Mouse (Mus musculus) urinary bladder, postnatal 14 days (tissue): Measurements from ENCODE around the gene Vsig10.

Experiments
- DNase-seq: peaks from one replicate; pipeline ENCODE4 v3.0.0; 2021; ENCODE audit warnings: low spot score

Gene Vsig10

GRCm38 (mm10) chr5:117380199-117380598, 61.3 kb downstream of the Vsig10 start:
- no peak for DNase-seq

DNA sequence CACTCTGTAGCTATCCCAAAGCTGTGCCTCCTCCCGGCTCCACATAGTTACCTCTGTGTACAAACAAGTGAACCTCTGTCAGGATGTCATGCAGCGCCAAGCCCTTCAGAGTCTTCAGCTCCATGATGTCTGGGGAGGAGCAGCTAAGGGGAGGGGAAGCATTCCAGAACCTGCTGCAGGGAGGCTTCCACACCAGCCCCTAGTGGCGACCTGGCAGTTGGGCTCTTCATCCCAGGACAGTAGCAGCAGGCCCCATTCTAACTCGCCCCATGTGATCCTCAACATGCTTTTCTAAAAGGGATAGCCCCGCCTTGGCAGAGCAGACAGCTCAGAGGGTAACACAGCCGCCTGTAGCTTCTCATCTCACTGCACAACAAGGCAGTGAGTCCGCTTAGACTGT, 62.9 kb downstream of the Vsig10 start:
- DNase-seq = no peak

GRCm38 (mm10) chr5:117383198-117383597, 64.3 kb downstream of the Vsig10 start:
- no peak for DNase-seq

DNA sequence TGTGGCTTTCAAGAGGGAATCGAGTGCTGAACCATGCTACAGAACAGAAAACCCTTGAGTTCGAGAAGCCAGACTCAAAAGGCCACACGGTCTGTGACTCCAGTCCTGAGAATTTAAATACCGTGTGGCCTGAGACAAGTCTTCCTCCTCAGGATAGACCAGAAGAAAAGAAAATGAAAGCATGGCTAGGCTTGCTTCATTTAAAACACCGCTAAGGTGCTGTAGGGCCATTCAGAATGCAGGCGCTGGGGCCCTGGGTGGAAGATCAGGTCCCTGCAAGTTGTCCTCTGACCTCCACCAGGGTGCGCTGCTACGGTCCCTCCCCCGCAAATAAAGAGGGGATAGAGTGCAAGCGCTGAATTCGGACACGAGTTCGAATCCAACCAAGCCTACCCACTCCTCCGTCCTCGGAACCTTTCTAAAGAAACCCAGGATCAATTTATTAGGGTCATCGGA, 69.4 kb downstream of the Vsig10 start:
- DNase-seq = peak; percentile 61

GRCm38 (mm10) chr5:117388877-117389276, 70.0 kb downstream of the Vsig10 start, which contains the start of gene Rfc5:
TSS of gene Rfc5 (minus strand) at chr5:117389047.
- DNase-seq = peak; percentile 98

DNA sequence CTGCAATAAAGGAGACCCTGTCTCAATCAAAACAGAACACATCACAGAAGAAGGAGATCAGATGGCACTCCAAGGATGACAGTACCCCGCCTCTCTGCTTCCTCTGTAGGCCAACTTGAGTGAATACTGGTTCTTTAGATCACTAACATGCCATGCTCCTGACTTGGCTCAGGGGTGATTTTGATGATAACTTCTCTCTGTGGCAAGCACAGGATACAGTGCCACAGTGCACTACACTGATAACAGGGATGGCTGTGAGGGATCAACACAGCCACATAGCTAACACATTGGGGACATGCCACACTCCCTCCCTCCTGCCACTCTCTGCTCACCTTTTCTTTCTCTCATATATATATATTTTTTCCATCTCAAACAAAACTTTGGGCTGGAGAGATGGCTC, 72.0 kb downstream of the Vsig10 start:
- DNase-seq = no peak

- no peak for DNase-seq
These were observed 77.0 kb downstream of the Vsig10 start for GRCm38 (mm10) chr5:117395834-117396233.

GRCm38 (mm10) chr5:117396596-117397014, 77.7 kb downstream of the Vsig10 start:
- DNase-seq = no peak

GRCm38 (mm10) chr5:117397371-117397770, 78.5 kb downstream of the Vsig10 start:
- DNase-seq = no peak

GRCm38 (mm10) chr5:117398007-117398550, 79.2 kb downstream of the Vsig10 start:
- peak; percentile 50 for DNase-seq

DNA sequence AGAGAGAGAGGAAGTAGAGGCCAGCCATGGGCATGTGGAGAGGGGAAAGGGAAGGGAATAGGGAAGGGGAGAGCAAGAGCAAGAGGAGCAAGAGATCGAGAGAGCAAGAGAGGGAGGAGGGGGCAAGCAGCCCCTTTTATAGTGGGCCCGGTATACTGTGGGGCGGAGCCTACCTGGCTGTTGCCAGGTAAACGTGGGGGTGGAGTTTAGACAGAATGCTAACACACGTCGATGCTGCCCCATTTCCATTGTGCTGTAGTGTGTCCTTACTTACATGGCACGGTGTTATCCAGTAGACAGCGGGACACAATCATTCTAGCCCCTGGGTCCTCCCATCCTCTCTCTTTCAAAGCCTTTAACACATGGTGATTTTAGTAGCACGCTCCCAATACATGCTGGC, 80.4 kb downstream of the Vsig10 start:
- no peak for DNase-seq

GRCm38 (mm10) chr5:117403609-117404008, 84.7 kb downstream of the Vsig10 start:
- no peak for DNase-seq
